Mouse (Mus musculus) liver, embryonic 14.5 days (tissue): ENCODE data around the gene Olfr572.

Experiments used
- CTCF ChIP-seq: IDR thresholded peaks from 2 replicates; pipeline ENCODE4 v1.5.1; 2016; ENCODE audit warnings: antibody characterized with exemption, low read depth, control low read depth
- EP300 ChIP-seq: IDR thresholded peaks from 2 replicates; pipeline ENCODE4 v1.6.1; 2016; ENCODE audit warnings: antibody characterized with exemption, low read depth

GRCm38 (mm10) chr7:102915261-102915660 lies 8.9 kb upstream of the Olfr572 start:
- TF ChIP-seq EP300 (no peak), CTCF (no peak)
